Mouse (Mus musculus): ENCODE results near the gene Strn4. TPM values are rescaled to one million over a fixed set of nuclear protein-coding genes. Genes with fewer than 3 reads are reported as not detected.

Strn4 gene
- polyA plus RNA-seq, 1 experiment from 2014 or later: 155 TPM

DNA sequence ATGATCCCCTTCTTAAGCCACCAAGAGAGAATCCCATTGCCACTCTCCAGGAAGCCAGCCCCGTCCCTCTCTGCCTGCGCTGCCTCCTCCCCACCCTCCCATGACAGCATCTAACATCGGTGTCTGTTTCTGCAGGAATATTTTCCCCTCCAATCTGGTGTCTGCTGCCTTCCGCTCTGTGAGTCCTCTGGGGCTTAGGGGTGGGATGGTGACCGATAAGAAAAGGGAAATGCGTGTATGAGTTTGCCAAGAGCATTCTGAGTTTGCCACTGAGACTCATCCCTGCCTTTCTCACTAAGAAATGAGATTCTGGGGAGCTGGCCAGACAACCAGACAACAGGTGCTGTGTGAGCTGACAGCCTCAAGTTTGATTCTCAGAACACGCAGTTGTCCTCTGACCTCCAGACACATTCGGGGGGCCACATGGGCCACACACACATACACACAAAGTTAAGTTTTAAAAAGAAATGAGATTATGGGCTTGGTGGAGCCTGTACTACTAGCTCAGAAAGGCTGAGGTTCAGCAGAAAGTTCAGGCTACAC, 30.1 kb upstream of the Strn4 start:
- Histone ChIP-seq H3K4me3 (no peak overlapping the region), H3K9ac (no peak overlapping the region), H3K27me3 (peaks cover 14% of the 10 kb centered on the region), H3K9me3 (no peaks in the 10 kb centered on the region), H3K4me1 (replicated peaks) (peaks cover 41% of the 10 kb centered on the region), H3K4me2 (no peak overlapping the region), H3K27ac (replicated peaks) (no peak overlapping the region), H3K36me3 (peaks cover 3% of the 10 kb centered on the region; the same call in 1 of the 2 replicates)
- no peak for ATAC-seq (ENCODE audit: low read depth)
- WGBS: 82% methylated on average over 8 of the region's 8 CpGs

DNA sequence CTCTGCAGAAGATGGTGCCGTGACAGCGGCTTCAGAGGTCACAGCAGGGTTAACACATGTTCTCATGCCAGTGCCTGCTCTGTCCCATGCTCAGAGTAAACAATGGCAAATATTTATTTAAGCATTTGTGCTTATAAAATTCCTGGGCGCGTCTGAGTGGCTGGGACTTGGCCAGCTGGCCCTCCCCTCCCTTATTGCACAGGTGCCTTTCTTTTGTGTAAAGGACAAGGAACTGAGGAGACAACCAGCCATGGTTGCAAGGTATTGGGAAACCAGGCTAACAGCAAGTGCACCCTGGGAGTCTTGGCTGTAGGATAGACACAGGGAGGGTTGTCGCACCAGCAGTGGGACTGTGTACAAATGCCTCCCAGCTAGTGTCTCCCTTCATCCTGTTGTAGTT, 23.4 kb upstream of the Strn4 start:
- no peak for ATAC-seq (ENCODE audit: low read depth)
- 89% methylated on average over 5 of the region's 5 CpGs for WGBS
- H3K4me3 ChIP-seq: no peak overlapping the region

GRCm38 (mm10) chr7:16793010-16793725, 22.5 kb upstream of the Strn4 start:
- Histone ChIP-seq H3K9ac (no peak overlapping the region), H3K27ac (replicated peaks) (no peak overlapping the region), H3K4me1 (replicated peaks) (no peaks in the 10 kb centered on the region), H3K4me3 (no peak overlapping the region), H3K9me3 (no peaks in the 10 kb centered on the region), H3K27me3 (no peaks in the 10 kb centered on the region), H3K4me2 (no peak overlapping the region), H3K36me3 (peaks cover 3% of the 10 kb centered on the region; the same call in 1 of the 2 replicates)
- ATAC-seq (ENCODE audit: low read depth): no peak
- WGBS: 93% methylated on average over 19 of the region's 19 CpGs

More for the DNA sequence above, 23.4 kb upstream of the Strn4 start:
- Histone ChIP-seq H3K27me3 (no peaks in the 10 kb centered on the region), H3K27ac (replicated peaks) (no peak overlapping the region), H3K9me3 (no peaks in the 10 kb centered on the region), H3K36me3 (peaks cover 3% of the 10 kb centered on the region; the same call in 1 of the 2 replicates), H3K4me1 (replicated peaks) (no peaks in the 10 kb centered on the region), H3K9ac (no peak overlapping the region), H3K4me2 (no peak overlapping the region)

GRCm38 (mm10) chr7:16794886-16795285, 20.8 kb upstream of the Strn4 start:
- Histone ChIP-seq H3K36me3 (peaks cover 3% of the 10 kb centered on the region; the same call in 1 of the 2 replicates), H3K9ac (no peak overlapping the region), H3K4me3 (no peak overlapping the region), H3K27me3 (no peaks in the 10 kb centered on the region), H3K4me1 (replicated peaks) (no peaks in the 10 kb centered on the region), H3K9me3 (no peaks in the 10 kb centered on the region), H3K27ac (replicated peaks) (no peak overlapping the region), H3K4me2 (no peak overlapping the region)
- 94% methylated on average over 5 of the region's 5 CpGs for whole genome bisulfite sequencing
- no peak for ATAC-seq (ENCODE audit: low read depth)

DNA sequence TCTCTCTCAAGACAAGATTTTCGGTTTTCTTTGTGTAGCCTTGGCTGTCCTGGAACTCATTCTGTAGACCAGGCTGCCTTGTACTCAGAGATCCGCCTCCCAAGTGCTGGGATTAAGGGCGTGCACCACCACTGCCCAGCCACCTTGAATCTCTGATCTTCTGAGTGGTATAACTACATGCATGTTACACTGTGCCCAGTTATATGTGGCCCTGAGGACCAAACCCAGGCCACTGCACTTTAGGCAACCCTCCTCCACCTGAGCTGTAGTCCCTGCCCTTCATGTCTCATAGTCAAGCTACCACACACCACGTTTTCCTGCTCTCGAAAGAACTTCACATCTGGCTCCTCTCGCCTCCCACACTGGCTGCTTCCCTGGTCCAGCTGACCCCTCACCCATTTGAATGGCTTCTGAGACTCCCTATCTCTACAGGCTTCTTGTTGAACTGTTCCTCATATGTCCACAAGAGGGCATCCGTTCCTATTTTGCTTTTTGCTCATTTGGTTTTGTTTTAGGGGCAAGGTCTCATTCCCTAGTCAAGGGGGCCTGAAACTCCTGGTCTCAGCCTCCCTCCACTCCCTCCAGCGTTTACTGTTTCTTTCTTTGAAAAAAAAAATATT, 11.2 kb upstream of the Strn4 start:
- 33% methylated on average over 8 of the region's 8 CpGs for WGBS
- Histone ChIP-seq H3K9me3 (no peaks in the 10 kb centered on the region), H3K36me3 (peaks cover 27% of the 10 kb centered on the region), H3K27me3 (no peaks in the 10 kb centered on the region), H3K4me2 (no peak overlapping the region), H3K4me1 (replicated peaks) (peaks cover 2% of the 10 kb centered on the region; the same call in 1 of the 2 replicates), H3K4me3 (no peak overlapping the region), H3K27ac (replicated peaks) (no peak overlapping the region), H3K9ac (no peak overlapping the region)
- ATAC-seq (ENCODE audit: low read depth): no peak

DNA sequence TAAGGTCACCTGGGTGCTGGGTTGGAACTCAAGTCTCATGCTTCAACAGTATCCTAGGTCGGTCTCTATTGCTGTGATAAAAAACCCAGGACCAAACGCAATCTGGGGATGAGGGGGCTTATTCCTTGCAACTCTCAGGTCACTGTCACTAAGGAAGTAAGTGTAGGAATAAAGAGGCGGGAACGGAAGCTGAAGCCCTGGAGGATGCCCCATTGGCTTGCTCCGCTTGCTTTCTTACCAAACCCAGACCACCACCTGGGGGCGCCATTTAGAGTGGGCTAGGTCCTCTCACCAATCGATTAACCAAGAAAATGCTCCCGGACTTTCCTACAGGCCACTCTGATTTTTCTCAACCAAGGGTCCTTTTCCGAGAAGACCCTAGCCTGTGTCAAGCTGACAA, 7.8 kb upstream of the Strn4 start:
- Histone ChIP-seq H3K36me3 (peaks cover 29% of the 10 kb centered on the region), H3K27me3 (peaks cover 23% of the 10 kb centered on the region), H3K4me1 (replicated peaks) (peaks cover 36% of the 10 kb centered on the region), H3K4me2 (no peak overlapping the region), H3K27ac (replicated peaks) (no peak overlapping the region), H3K9ac (no peak overlapping the region), H3K9me3 (no peaks in the 10 kb centered on the region), H3K4me3 (no peak overlapping the region)
- 90% methylated on average over 9 of the region's 9 CpGs for WGBS
- ATAC-seq (ENCODE audit: low read depth): no peak

- WGBS: 88% methylated on average over 9 of the region's 9 CpGs
- Histone ChIP-seq H3K27ac (replicated peaks) (no peak overlapping the region), H3K36me3 (peaks cover 32% of the 10 kb centered on the region), H3K9ac (no peak overlapping the region), H3K4me3 (no peak overlapping the region), H3K4me1 (replicated peaks) (peaks cover 43% of the 10 kb centered on the region), H3K27me3 (peaks cover 28% of the 10 kb centered on the region), H3K4me2 (no peak overlapping the region), H3K9me3 (no peaks in the 10 kb centered on the region)
- no peak for ATAC-seq (ENCODE audit: low read depth)
Observed at GRCm38 (mm10) chr7:16808647-16809046, 7.0 kb upstream of the Strn4 start.

DNA sequence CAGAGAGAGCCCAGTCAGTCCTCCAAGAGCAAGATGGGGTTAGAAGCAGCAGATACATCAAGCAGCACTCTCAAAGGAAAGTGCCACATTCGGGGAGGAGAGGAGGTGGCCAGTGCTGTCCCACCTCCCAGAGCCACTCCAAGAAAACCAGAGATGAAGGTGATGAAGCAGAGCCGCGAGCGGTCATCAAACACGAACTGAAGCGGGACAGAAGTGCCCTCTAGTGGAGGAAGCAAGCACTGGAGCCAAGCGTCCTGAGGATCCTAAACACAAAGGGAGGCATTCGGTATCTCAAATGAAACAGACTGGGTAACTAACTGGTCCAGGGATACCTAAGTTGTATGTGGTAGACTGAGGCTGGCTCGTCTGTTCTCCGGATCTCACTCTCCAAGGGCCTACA, 6.0 kb upstream of the Strn4 start:
- Histone ChIP-seq H3K9me3 (no peaks in the 10 kb centered on the region), H3K4me2 (peak overlapping the region; percentile 70), H3K27me3 (peaks cover 28% of the 10 kb centered on the region), H3K9ac (0 out of 2 replicates have a peak overlapping the region, but pooled peaks have one; percentile 77), H3K36me3 (peaks cover 32% of the 10 kb centered on the region), H3K4me3 (peak overlapping the region; percentile 47; the same call in 1 of the 2 replicates), H3K27ac (replicated peaks) (peak overlapping the region; percentile 87; the same call in 1 of the 2 replicates), H3K4me1 (replicated peaks) (peaks cover 54% of the 10 kb centered on the region)
- WGBS: 30% methylated on average over 10 of the region's 10 CpGs
- no peak; the same call in 1 of the 2 replicates for ATAC-seq (ENCODE audit: low read depth)

DNA sequence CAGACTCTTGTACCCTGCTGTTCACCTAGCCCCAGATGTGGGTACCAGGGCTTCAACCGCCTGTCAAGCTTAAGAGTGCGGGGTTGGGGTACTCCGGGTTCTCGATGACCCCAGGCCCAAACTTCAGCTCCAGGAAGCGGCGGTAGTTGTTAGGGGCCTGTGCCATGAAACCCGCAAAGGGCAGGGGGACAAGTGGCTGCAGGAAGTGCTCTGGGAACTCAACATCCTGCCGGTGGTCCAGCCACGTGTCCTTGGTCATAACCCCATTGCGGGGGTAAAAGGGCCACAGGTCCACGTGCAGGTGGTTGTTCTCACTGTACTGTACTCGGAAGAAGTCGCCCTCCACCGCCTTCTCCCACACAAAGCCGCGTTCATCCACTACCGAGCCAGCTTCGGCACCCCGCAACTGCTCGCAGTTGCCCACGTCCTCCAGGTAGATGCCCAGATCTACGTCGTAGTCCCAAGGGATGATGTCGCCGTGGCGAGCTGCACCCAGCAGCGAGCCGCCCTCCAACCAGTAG, 5.2 kb upstream of the Strn4 start:
- H3K4me3 ChIP-seq: peak overlapping the region; percentile 47
- peak overlapping the region; percentile 77 for H3K9ac ChIP-seq
- H3K4me2 ChIP-seq: peak overlapping the region; percentile 70
- ATAC-seq (ENCODE audit: low read depth): 0 out of 2 replicates have a peak, but pooled peaks have one; percentile 1
- H3K27me3 ChIP-seq: peaks cover 28% of the 10 kb centered on the region
- H3K27ac ChIP-seq (replicated peaks): peak overlapping the region; percentile 87
- H3K4me1 ChIP-seq (replicated peaks): peaks cover 61% of the 10 kb centered on the region
- WGBS: 52% methylated on average over 28 of the region's 28 CpGs
- H3K9me3 ChIP-seq: no peaks in the 10 kb centered on the region
- H3K36me3 ChIP-seq: peaks cover 32% of the 10 kb centered on the region

- Histone ChIP-seq H3K27ac (replicated peaks) (peak overlapping the region; percentile 87), H3K9ac (peak overlapping the region; percentile 77), H3K9me3 (no peaks in the 10 kb centered on the region), H3K4me1 (replicated peaks) (peaks cover 66% of the 10 kb centered on the region), H3K4me2 (peak overlapping the region; percentile 70), H3K4me3 (peak overlapping the region; percentile 47), H3K36me3 (peaks cover 32% of the 10 kb centered on the region), H3K27me3 (peaks cover 28% of the 10 kb centered on the region)
- ATAC-seq (ENCODE audit: low read depth): peak; percentile 20; the same call in 1 of the 2 replicates
- 4% methylated on average over 77 of the region's 90 CpGs for WGBS
Observed at GRCm38 (mm10) chr7:16810920-16811648, 4.6 kb upstream of the Strn4 start.

DNA sequence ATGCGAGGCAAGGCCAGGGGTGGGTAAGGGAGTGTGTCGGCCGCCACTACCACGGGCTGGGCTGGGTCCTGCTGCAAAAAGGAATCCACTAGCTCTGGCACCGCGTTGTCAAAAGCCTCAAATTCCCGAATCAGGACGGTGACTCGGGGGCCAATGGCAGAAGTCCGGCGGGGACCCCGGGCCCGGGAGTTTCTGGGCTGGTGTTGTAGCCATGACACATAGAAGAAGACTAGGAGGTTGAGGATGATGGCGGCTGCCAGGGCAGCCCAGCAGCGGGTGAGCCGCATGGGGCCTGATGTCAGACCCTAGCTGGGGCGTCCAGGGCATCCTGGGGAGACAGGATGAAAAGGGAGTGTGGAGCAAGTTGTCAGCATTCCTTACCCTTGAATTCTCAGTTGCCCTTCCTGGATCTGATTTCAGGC, 4.0 kb upstream of the Strn4 start:
- Histone ChIP-seq H3K36me3 (peaks cover 30% of the 10 kb centered on the region), H3K4me2 (peak overlapping the region; percentile 70), H3K27me3 (peaks cover 28% of the 10 kb centered on the region), H3K9ac (peak overlapping the region; percentile 77), H3K9me3 (no peaks in the 10 kb centered on the region), H3K27ac (replicated peaks) (peak overlapping the region; percentile 87), H3K4me1 (replicated peaks) (peaks cover 66% of the 10 kb centered on the region), H3K4me3 (peak overlapping the region; percentile 47)
- 13% methylated on average over 17 of the region's 17 CpGs for WGBS
- no peak for ATAC-seq (ENCODE audit: low read depth)
